Mouse (Mus musculus) thymus, postnatal 14 days (tissue): ENCODE data around the gene Fam228a.
"Not testable (repeated sequence)": the region's sequence is repeated elsewhere in the genome, so short reads cannot be mapped to it uniquely, and the experiment has no call there.

Source experiments
- DNase-seq: peaks from one replicate; pipeline ENCODE4 v3.0.0; 2021

Gene Fam228a

DNA sequence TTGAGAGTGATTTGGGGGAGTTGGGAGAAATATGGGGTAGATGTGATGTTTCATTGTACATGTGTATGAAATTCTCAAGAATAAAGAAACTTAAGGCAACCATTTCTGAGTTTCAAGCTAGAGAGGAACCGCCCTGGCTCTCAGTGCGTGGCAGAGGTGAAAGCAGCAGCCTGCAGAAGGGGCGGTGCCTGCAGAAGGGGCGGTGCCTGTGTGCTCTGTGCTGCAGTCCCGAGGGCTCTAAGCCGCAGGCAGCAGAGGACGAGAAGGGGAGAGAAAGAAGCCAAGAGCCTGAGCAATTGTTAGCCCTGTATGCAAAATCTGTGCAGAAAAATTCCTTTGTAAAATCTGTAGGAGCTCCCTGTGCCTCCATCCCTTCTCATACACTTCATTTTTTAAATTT, 20.8 kb downstream of the Fam228a start:
- DNase-seq, result peak; percentile 41

DNA sequence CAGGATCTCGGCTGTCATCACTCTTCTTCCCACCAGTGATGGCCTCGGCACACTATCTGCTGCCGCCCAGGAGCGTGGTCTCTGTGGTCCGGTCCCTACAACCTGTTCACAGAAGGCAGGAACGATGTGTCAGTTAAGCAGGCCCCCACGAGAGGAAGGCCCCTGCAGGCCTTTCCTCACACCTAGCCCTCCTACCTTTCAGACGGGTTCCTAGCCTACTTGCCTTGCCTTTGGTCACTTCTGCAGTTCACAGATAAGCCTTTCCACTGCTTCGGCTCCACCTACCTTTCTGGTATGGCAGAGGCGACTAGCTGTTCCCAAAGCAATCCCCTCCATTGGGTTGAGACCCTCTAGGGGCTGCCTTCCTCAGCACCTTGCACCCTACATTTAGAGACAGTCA, 22.6 kb downstream of the Fam228a start:
- DNase-seq, result no peak

DNA sequence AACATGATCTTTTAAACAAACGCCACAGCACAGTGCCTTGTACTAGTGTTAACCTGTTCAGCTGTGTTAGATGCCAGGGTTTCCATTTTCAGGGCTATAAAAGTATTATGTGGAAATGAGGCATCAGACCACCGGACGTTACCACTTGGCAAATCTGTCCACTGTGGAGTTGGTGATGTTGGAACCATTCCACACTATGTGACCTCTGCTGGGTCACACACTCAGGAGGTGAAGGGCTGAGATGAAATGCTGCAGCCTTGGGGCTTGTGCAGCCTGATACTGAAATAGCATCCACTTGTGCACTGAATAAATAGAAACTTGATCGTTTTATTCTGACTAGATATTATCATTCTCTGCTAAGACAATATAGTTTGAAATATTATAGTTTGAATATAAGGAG, 24.9 kb downstream of the Fam228a start:
- DNase-seq, result no peak

DNA sequence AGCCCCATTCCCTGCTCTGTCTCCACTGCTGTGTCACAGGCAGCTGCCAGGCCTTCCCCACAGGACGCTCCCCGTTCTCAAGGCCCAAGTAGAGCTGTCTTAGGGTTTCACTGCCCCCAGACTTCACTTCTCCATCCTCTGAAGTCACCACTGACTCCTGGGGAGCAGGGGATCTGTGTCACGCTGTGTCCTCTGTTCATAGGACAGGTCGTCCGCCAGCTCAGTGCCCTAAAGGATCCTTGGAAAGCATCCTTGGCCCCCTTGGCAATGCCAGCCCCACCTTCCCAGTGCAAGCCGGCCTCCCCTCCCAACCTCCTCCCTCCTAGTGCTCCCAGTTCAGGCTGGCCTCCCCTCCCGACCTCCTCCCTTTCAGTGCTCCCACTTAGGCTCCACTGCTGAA, 28.3 kb downstream of the Fam228a start:
- DNase-seq, result no peak

DNA sequence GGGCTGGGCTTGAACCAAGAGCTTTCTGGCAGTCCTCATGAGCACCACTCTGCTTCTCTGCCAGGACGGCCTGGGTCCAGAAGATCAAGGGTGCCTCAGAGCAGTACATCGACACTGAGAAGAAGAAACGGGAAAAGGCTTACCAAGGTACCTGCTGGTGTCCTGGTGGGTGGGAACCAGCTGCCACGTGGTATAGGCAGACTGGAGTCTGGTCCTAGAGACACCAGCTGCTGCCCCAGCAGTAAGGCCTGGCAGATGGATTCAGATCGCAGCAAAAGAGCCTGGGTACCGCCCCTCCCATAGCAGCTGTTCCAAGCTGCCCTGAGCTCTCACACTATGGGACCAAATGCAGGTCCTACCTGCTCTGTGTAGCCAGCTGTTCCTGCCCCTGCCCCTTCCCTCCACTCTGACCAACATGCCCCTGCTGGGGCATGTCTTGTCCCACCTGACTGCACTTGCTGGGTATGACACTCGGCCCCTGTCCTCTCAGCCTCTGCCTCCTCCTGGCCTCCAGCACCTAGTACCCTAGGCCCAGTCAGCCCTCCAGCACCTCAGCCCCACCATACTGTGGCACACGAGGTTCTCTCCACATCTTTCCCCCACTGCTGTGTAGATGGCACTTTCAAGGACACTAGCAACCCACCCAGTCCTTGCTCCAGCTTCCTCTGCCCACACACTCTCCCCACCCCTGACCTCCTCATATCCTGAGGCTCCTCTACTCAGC, 29.2 kb downstream of the Fam228a start:
- no peak for DNase-seq

GRCm38 (mm10) chr12:4708296-4708695, 29.9 kb downstream of the Fam228a start:
- no peak for DNase-seq

GRCm38 (mm10) chr12:4707488-4708017, 30.7 kb downstream of the Fam228a start:
- DNase-seq, result peak; percentile 46

DNA sequence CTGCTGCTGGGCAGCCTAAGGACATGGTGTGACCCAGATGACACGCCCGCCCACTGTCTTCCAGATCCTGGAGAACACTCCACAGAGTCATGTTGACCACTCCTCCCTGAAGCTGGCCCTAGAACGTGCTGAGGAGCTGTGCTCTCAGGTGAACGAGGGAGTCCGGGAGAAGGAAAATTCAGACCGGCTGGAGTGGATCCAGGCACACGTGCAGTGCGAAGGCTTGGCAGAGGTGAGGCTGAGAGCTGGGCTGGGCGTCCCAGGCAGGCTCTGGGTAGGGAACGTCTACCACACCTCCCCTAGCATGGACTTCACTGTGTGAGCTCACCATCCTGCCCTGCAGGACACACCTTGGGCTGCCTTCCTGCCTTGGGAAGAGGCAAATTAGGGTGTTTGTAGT, 31.3 kb downstream of the Fam228a start:
- no peak for DNase-seq

DNA sequence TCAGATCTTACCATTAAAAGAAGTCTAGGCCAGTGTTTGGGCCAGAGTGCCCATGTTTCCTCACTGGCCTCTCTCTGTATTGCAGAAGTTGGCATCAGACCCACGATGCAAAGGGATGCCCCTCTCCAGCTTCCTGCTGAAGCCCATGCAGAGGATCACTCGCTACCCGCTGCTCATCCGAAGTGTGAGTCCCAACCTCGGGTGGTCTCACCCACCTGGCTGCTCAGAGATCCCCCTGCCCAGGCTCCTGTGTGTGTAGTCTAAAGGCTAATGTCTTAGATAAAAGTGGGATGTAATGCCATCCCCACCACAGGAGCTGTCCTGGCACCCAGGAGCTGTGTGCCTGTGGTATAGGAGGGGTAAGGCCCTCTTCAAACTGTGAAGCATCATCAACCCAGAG, 32.1 kb downstream of the Fam228a start:
- no peak for DNase-seq

DNA sequence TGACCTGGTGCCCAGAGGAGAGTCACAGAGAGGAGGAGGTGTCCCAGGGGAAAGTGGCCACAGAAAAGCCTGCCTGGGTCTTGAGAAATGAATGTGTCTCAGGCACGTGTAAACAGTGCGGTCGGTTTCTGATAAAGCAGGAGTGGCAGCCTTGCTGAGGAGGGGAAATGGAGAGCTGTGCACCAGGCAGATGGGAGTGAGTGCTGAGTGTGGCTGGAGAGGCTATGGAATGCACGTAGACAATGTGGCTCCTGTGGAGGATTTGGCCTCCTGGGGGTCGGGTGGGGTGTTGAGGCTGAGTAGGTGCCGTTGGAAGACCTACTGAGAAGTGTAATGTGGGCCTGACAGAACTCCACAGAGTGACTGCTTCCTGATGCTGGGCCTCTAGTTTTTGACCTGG, 32.6 kb downstream of the Fam228a start:
- not testable (repeated sequence) for DNase-seq

- DNase-seq, result no peak
Observed at GRCm38 (mm10) chr12:4694534-4694933, 43.7 kb downstream of the Fam228a start.

DNA sequence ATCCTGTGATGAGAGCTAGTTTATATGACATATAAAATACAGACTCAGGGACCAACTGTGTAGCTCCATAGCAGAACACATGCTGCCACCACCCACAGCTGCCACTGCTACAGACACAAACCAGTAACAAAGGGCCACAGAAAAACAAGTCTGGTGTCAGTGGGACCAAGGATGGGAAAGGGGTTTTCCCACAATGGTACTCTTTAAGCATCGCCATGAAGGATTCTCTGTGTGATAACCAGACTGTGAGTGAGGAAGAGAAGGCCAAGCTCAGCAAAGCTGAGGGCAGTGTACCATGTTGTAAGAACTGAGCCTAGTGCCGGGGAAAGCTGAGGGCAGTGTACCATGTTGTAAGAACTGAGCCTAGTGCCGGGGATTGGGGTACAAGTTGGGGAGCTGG, 47.0 kb downstream of the Fam228a start:
- no peak for DNase-seq

- no peak for DNase-seq
Observed at GRCm38 (mm10) chr12:4689341-4689740, 48.9 kb downstream of the Fam228a start.

GRCm38 (mm10) chr12:4688386-4688785, 49.8 kb downstream of the Fam228a start:
- DNase-seq, result no peak

GRCm38 (mm10) chr12:4685441-4685840, 52.8 kb downstream of the Fam228a start:
- no peak for DNase-seq

DNA sequence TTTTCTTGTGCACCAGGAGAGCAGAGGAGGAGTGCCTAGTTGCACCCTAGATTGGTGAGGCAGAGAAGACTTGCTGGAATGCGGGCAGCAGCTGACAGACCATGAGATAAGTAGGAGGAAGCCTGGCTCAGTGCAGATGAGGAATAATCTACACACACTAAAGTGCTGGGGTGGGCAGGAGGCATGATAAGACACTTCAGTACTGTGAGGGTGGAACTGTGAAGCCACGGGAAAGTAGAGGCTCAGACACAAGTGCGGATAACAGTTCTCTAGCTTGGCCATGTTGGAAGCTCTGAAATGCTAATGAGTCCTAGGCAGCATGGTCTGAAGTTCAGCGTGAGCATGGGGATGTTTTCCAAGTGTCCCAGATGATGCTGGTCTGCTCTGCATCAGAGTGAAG, 58.3 kb downstream of the Fam228a start:
- DNase-seq, result no peak

DNA sequence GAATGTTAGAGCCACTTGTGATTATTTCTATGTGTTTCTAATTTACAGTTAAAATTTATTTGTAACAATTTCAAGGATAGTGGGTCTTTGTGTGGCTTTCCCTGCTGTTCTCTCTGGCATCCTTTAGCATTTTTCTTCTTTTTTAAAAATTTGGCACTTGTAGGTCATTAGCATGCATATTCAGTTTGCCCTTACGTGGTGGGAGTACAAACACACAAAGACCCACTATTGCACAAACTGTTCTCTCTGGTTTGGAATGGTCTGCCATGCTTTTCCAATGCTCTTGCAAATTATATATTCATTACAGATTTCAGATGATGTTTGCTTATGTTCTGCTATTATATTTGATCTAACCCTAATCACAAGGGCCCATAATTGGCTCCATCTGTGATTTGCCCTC, 61.9 kb downstream of the Fam228a start:
- DNase-seq, result no peak

DNA sequence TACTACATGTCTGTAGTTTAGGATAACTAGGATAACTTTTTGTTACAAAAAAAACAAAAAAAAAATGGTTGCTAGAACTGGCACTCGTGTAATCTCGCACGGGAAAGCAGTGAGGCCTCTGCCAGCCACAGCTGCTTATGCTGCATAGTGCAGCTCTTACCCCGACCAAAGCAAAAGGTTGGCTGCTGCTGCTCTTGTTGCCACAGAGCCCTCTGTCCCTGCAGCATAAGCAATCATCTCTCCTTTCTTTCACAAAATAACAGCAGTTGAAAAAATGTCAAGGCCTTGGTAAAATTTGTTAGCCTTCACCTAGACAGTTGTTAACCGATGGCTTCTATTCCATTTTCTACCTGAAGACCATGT, 72.6 kb downstream of the Fam228a start:
- no peak for DNase-seq

- peak; percentile 19 for DNase-seq
Observed at GRCm38 (mm10) chr12:4664929-4665674, 73.1 kb downstream of the Fam228a start.
